Mouse (Mus musculus): ENCODE measurements at regions not wholly inside any gene's neighbourhood (a gene's known extent, or its start where the extent isn't known, plus 50 kb on each side); places are given as distances from the start of the nearest gene placed in this dataset.

- TF ChIP-seq CTCF (IDR thresholded peaks at IDR 0.05; ENCODE audit: borderline replicate concordance, insufficient read depth, low read depth, low read length) (no peak), POLR2A (IDR thresholded peaks at IDR 0.05; ENCODE audit: borderline replicate concordance, insufficient read depth, low read length) (no peak)
Observed at GRCm38 (mm10) chr3:152005366-152006025, 160.5 kb downstream of the Gipc2 start.

All from cerebellum, adult 2 months (tissue).